Mouse (Mus musculus) lung, adult 2 months (tissue): ENCODE measurements around the gene Ms4a4c.
"Not testable (repeated sequence)": the region's sequence is repeated elsewhere in the genome, so short reads cannot be mapped to it uniquely, and the experiment has no call there.

Experiments
- CTCF ChIP-seq: fragments of 200-500 bp; IDR thresholded peaks from 2 replicates; pipeline ENCODE4 v1.5.1; 2011; ENCODE audit warnings: mild to moderate bottlenecking, low read length, control low read depth; ENCODE audit not compliant: insufficient read depth
- POLR2A ChIP-seq: fragments of 200-500 bp; IDR thresholded peaks from 2 replicates; pipeline ENCODE4 v1.6.1; 2011; ENCODE audit warnings: low read depth, mild to moderate bottlenecking, control low read depth, low read length, borderline replicate concordance; ENCODE audit errors: extremely low read depth

DNA sequence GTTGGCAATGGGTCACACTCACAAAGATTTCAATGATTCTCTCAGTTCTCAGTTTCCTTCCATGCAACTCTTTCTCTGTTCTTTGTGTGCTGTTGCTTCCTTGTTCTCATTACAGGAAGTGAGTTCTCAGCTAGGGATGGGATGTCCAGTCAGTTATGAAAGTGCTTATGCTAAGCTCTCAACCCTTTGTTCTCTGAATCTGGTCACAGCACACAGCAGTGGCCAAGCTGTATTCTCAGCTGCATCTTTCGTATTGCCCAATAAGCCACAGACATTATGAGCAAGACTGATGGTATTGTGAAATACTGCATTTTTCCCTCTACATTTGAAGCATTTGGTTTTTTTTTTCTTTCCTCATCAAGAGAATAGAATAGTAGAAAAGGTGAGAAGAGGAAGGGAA, 26.6 kb downstream of the Ms4a4c start:
- not testable (repeated sequence) for TF ChIP-seq CTCF, POLR2A
